Mouse (Mus musculus) fibroblast of lung, adult 2 months (primary cell): ENCODE measurements around the gene AA467197.

ENCODE experiments used
- DNase-seq: peaks from one replicate; pipeline ENCODE4 v3.0.0-alpha.2; 2011; ENCODE audit warnings: low read depth

Gene AA467197

GRCm38 (mm10) chr2:122636686-122637085, at the start of gene AA467197:
Gene AA467197, plus strand, starts transcription at chr2:122636986.
- DNase-seq: no peak

DNA sequence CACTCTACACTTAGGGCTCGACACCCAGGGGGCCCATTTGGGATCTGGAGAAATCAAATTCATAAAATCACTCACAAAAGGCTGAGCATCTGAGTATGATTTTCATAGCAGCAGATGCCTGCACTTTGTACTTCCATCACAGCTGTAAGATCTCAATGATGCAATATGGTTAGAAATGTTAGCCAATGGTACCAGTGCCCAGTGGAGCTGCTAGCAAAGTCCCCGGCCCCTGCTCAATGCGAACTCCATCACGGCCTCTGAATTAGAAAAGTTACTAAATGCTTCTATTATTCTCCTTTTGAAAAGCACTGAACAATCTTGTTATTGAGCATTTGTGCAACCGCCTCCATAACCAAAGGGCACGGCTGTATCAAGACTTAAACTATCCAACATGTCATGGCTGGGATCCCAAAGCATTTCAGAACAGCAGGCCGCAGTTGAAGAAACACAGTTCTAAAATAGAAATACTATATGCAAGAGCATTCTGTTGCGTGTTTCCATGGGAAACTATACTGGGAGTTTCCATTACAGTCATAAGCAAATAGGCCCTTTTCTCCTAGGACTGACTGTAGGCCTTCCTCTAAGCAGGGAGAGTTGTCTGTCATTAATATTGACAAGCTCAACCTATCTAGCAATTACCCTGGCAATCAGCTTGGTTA, 48.8 kb upstream of the AA467197 start:
- DNase-seq: no peak

- no peak for DNase-seq
Observed at GRCm38 (mm10) chr2:122590351-122590750, 46.4 kb upstream of the AA467197 start.

DNA sequence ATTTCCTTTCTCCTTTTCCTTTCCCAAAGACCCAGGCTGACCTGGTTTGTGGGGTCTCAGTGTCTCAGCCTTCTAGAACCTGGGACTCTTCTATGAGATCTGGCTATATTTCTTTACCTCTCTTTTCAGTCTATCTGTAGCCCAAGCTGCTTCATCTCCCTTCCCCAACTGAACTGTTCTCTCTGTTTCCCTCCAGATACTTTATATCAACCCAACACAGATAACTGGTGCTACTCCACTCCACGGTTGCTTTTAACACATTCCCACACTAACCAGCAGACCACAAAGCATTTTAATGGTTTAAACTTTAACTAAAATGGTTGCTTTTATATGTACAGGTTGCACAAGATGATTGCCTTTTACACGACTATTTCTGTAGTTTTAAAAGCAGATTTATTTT, 45.6 kb upstream of the AA467197 start:
- DNase-seq: no peak

DNA sequence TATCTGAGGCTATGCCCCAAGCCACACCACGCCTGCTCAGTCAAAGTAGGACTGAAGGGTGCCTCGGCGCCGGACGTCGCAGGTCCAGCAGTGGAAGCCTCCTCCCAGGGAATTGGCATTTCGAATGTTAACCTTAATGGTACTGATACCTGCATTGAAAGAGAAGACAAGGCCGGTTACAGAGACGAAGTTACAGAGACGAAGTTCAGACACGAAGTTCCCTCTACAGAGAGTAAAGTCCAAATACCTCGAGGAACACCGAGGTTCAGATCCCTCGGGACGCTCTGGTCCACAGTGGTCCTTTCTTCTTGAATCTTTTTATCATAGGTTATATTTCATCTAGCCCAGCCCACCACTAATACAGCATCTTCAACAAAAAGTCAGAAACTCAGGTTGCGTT, 41.3 kb upstream of the AA467197 start:
- no peak for DNase-seq

- no peak for DNase-seq
Observed at GRCm38 (mm10) chr2:122599736-122600135, 37.0 kb upstream of the AA467197 start.

DNA sequence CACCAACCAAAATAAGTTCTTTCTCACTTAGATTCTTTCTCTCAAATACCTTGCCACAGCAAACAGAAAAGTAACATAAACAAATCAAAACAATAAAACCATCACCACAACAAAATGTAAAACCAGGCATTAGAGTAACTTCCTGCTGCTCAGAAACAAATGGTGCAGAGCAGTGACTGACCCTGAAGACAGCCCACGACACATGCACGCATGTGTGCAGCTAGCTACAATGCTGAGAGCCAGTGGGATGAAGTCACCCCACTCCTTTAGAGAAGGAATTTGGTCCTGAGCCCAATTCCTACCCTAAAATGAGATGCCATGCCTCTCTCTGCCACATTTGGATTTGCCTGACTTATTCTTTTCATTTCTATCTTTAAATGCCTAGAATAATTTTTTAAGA, 35.4 kb upstream of the AA467197 start:
- DNase-seq: no peak

- no peak for DNase-seq
Observed at GRCm38 (mm10) chr2:122605829-122606228, 31.0 kb upstream of the AA467197 start.

- no peak for DNase-seq
Observed at GRCm38 (mm10) chr2:122608820-122609219, 28.0 kb upstream of the AA467197 start.

DNA sequence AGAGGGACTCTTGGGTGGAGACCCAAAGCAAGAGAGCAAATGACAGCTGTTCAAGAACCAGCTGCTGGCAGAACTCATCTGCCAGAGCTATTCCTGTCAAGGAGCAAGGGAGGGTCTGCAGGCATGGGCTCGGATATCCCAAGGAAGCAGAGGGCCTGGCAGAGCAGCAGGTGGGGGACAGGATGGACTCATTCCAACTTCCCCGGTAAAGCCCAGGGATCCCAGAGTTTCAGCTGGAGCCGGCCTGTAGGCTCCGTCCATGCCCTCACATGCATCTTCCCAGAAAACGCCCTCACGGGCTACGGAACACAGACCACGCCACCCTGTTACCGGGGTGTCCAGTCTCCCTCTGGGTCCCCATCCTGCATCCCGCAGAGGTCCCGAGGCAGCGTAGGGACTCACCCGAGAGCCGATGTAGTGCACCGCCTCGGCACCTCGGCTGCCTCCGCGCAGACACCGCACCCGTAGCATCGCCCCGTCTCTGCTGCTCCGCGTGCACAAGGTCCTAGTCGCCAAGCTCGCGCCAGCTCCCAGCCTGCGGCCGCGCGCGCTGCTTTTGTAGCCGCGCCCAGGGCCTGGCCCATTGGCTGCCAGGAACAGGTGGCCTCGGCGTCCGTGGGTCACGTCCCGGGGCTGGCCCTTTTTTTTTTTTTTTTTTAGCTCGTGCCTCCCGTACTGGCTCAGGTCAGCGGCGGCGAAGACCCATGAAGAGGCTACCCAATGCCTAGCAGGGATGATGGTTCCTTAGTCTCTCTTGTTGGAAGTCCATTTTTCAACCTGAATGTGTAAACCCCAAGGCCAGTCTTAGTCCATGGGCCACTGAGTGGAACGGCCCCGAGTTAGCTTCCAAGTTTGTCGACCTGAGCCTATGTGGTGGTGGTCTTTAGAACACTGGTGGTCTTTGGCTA, 25.8 kb upstream of the AA467197 start, which contains the start of gene Gatm:
TSS of gene Gatm (minus strand) at position 558 of the 908 bp plus-strand sequence.
- DNase-seq: no peak

DNA sequence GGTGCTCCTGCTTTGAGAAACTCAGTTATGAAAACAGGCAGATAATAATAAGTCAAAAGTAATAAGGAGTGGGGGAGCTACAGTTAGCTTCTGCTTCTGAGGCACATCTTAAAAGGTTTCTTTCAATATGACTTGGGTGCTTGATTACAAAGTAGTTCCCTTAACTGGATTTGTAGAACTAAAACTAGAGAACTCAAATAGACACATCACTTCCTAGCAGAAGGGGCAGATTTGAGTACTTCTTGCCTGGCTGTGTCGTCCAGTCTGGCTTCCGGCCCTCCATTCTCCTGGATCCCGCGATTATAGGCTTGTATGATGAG, 25.2 kb upstream of the AA467197 start:
- DNase-seq: no peak

GRCm38 (mm10) chr2:122616237-122616636, 20.5 kb upstream of the AA467197 start:
- DNase-seq: no peak

- DNase-seq: no peak
Observed at GRCm38 (mm10) chr2:122617792-122618191, 19.0 kb upstream of the AA467197 start.

- no peak for DNase-seq
Observed at GRCm38 (mm10) chr2:122618719-122619118, 18.1 kb upstream of the AA467197 start.

DNA sequence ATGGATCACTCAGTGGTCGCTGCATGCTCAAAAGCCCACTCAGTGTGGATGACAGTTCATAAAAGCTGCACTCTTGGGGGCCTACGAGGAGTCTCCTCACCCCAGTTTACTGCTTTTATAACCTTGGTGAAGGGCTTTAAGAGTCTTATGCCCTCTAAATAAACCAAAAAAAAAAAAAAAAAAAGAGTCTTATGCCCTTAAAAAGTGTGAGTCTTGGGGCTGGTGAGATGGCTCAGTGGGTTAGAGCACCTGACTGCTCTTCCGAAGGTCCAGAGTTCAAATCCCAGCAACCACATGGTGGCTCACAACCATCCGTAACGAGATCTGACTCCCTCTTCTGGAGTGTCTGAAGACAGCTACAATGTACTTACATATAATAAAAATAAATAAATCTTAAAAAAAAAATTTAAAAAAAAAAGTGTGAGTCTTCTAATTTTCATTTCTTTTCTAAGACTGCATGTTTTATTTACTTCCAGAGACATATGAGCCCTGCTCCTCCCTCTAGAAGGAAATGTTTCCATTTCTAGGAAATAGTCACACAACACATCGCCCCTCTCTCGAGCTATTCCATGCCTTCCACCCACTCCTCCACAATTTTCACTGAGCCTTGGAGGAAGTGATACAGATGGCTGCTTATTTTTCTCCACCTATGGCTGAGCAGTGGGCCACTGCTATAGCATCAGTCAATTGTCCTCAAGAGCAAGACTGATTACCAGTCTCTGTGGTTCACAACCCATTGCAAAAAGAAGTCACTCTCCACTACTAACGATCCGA, 15.3 kb upstream of the AA467197 start:
- DNase-seq: no peak

GRCm38 (mm10) chr2:122625930-122626329, 10.9 kb upstream of the AA467197 start:
- DNase-seq: no peak

- peak; percentile 50 for DNase-seq
Observed at GRCm38 (mm10) chr2:122628976-122629375, 7.8 kb upstream of the AA467197 start.

DNA sequence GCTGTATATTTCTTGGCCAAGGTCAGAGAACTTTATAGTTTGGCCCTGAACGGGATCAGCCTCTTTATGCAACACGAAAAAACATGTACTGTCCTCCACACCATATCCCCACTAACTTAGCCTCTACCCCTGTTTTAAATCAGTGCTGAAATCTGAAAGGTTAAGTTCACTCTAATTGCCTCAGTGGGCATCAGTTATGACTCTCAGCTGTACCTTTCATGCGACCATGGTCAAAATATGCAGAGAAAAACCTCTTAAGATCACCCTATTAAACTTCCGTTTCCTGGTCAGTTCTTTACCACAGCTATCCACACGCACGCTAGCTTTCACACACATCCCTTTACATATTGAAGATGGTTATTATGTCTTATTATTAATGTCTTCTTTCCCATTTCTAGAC, 6.9 kb upstream of the AA467197 start:
- no peak for DNase-seq

DNA sequence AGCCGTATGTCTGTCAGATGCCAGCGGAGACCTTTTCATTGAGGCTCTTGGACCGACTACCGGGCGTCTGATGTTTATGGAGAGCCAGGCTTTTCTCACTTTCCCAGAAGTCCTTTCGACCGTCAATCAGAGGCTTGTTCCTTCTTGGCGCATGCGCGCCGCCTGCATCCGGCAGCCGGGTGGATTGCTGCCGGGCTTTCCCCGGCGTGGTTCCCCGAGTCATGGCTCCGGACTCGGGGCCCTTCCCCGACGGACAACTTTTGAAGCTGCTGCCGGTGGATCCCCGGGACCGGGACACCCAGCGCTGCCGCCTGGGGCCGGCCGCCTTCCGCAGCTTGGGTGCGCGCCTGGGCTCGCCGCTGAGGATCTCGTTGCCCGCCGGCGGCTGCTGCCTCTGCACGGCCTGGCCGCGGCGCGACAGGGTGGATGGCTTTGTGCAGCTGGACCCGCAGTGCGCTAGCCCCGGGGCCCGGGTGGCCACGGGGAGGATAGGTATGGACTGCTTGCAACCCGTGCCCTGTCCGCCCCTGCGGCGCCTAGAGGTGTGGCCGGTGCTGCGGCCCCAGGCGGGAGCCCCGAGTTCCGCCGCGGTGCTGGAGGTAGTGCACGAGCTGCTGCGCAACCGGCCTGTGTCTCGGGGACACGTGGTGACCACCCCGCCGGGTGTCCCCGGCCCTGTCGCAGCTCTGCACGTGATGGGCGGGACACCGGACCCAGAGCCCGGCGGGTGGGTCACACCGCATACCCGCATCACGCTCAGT, 6.1 kb upstream of the AA467197 start:
- DNase-seq: peak; percentile 60

GRCm38 (mm10) chr2:122631226-122631801, 5.5 kb upstream of the AA467197 start:
- no peak for DNase-seq

GRCm38 (mm10) chr2:122637526-122637997, 776 bp downstream of the AA467197 start:
- no peak for DNase-seq
